Mouse (Mus musculus) cerebellum, adult 2 months (tissue): ENCODE data around the gene Gmds. TPM values are rescaled to one million over a fixed set of nuclear protein-coding genes. Genes with fewer than 3 reads are reported as not detected.

Experiments
- DNase-seq, 2 experiments: peaks; one replicate each; pipeline ENCODE4 v3.0.0; 2021
- H3K27ac ChIP-seq: fragments of 200-500 bp; 2 replicates; pipeline ENCODE4 v1.5.1; 2012; ENCODE audit warnings: low read length, control low read depth, inconsistent platforms; ENCODE audit not compliant: insufficient read depth
- H3K27me3 ChIP-seq: fragments of 200-500 bp; 2 replicates; pipeline ENCODE4 v1.6.1; 2012; ENCODE audit warnings: inconsistent platforms, mild to moderate bottlenecking, low read length, moderate library complexity; ENCODE audit not compliant: control insufficient read depth, insufficient read depth
- H3K4me1 ChIP-seq: fragments of 200-500 bp; 2 replicates; pipeline ENCODE4 v1.6.1; 2011; ENCODE audit warnings: low read length; ENCODE audit not compliant: control insufficient read depth, insufficient read depth
- H3K4me3 ChIP-seq: fragments of 200-500 bp; replicated peaks from 2 replicates; pipeline ENCODE3; 2011; ENCODE audit warnings: mild to moderate bottlenecking, low read depth, low read length, control low read depth; ENCODE audit not compliant: insufficient read depth
- CTCF ChIP-seq: fragments of 200-500 bp; IDR thresholded peaks from 2 replicates; pipeline ENCODE4 v1.5.1; 2011; ENCODE audit warnings: low read depth, mild to moderate bottlenecking, control low read depth, low read length, moderate library complexity, borderline replicate concordance; ENCODE audit not compliant: insufficient read depth
- POLR2A ChIP-seq: fragments of 200-500 bp; IDR thresholded peaks from 2 replicates; pipeline ENCODE4 v1.6.1; 2011; ENCODE audit warnings: low read length, control low read depth, borderline replicate concordance; ENCODE audit not compliant: insufficient read depth
- WGBS: fragments of 180-500 bp; shearing (Covaris S2); methylation state at CpG from one replicate; pipeline ENCODE4 v1.1.7; 2018; 5-methylcytosine and 5-hydroxymethylcytosine counted together
- polyA plus RNA-seq: library from polyadenylated mRNA; depleted of rRNA; stranded (reverse); fragments of >200 nt; gene quantifications from 2 replicates; pipeline ENCODE4 v1.2.3, GENCODE M21; 2012

Gene Gmds
- polyA plus RNA-seq, 1 experiment, result 12.3 TPM

- Histone ChIP-seq H3K4me3 (no peak overlapping the region), H3K27ac (no peak overlapping the region), H3K4me1 (no peaks in the 10 kb centered on the region; the same call in 1 of the 2 replicates), H3K27me3 (peaks cover 14% of the 10 kb centered on the region)
- 8% methylated on average over 5 of the region's 5 CpGs for WGBS
- no peak for DNase-seq
- TF ChIP-seq CTCF (no peak), POLR2A (no peak)
These were observed 536.1 kb downstream of the Gmds start for GRCm38 (mm10) chr13:31802447-31802846.

GRCm38 (mm10) chr13:31801703-31802305, 536.7 kb downstream of the Gmds start:
- no peak overlapping the region for H3K27ac ChIP-seq
- DNase-seq, result no peak
- H3K4me1 ChIP-seq, result no peaks in the 10 kb centered on the region; the same call in 1 of the 2 replicates
- peaks cover 11% of the 10 kb centered on the region for H3K27me3 ChIP-seq
- no peak overlapping the region for H3K4me3 ChIP-seq
- WGBS, result 3% methylated on average over 25 of the region's 25 CpGs
- no peak for TF ChIP-seq POLR2A
- TF ChIP-seq CTCF, result no peak

DNA sequence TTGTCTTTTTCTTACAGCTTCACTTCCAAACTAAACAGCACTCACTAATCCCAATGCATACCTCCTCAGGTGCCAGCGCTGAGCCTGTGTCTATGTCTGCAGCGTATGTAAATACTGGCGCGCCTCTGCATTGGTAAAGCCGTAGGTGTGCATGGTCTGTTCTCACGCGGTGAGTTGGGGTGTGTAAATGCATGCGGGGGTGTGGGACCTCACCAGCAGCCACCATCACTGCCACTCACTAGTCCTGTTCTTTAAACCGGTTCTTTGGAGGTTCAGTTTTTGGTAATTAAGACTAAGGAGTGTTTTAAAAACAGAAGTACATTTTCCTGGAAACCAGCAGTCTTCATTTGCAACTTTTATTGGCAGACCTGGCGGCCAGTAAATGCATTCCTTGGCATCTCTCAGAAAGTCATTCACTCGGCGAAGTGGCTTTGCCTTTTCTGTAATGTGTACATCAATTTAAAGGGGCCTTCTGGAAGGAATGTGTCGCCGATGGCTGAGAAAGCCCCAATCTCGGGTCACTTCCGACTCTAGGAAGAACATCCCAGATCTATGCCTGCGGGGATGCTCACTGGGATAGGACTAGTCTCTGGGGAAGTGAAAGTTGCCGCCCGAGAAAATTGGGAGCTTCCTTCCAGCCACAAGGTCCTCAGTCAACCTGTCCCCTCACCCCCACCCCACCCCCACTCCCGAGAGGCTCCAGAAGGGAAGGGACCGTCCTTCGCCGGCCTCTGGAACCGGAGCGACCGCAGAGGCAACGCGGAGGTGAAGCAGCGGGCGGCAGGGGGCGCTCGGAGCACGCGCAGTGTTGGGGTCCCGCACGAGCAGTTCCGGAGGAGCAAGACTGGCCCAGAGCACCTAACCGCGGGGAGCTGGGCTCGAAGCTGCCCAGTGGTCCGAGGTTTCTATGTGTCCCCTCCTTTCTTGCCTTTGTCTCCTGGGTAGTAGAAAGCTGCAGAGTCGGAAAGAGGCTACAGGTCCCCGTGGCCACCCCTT, 537.7 kb downstream of the Gmds start:
- DNase-seq, result peak; percentile 62 to 75
- no peak overlapping the region for H3K27ac ChIP-seq
- 3% methylated on average over 43 of the region's 43 CpGs for WGBS
- peak; percentile 70 for TF ChIP-seq CTCF
- TF ChIP-seq POLR2A, result no peak
- H3K27me3 ChIP-seq, result peaks cover 11% of the 10 kb centered on the region
- peak overlapping the region; percentile 23 for H3K4me3 ChIP-seq
- no peaks in the 10 kb centered on the region; the same call in 1 of the 2 replicates for H3K4me1 ChIP-seq

GRCm38 (mm10) chr13:31798075-31798474, 540.5 kb downstream of the Gmds start:
- Histone ChIP-seq H3K4me3 (no peak overlapping the region), H3K27me3 (peaks cover 9% of the 10 kb centered on the region), H3K4me1 (no peaks in the 10 kb centered on the region; the same call in 1 of the 2 replicates), H3K27ac (no peak overlapping the region)
- no peak for DNase-seq
- 36% methylated on average over 9 of the region's 9 CpGs for WGBS
- TF ChIP-seq CTCF (no peak), POLR2A (no peak)

- Histone ChIP-seq H3K4me1 (no peaks in the 10 kb centered on the region; the same call in 1 of the 2 replicates), H3K4me3 (no peak overlapping the region), H3K27ac (no peak overlapping the region), H3K27me3 (peaks cover 5% of the 10 kb centered on the region)
- WGBS, result 18% methylated on average over 10 of the region's 10 CpGs
- no peak for DNase-seq
- TF ChIP-seq CTCF, result no peak
- no peak for TF ChIP-seq POLR2A
These were observed 541.2 kb downstream of the Gmds start for GRCm38 (mm10) chr13:31797346-31797745.

GRCm38 (mm10) chr13:31793163-31793562, 545.4 kb downstream of the Gmds start:
- H3K27ac ChIP-seq, result no peak overlapping the region
- no peak for TF ChIP-seq POLR2A
- H3K4me3 ChIP-seq, result no peak overlapping the region
- DNase-seq, result no peak
- no peaks in the 10 kb centered on the region; the same call in 1 of the 2 replicates for H3K27me3 ChIP-seq
- no peaks in the 10 kb centered on the region for H3K4me1 ChIP-seq
- 67% methylated on average over 5 of the region's 5 CpGs for WGBS

- TF ChIP-seq POLR2A (no peak), CTCF (peak; percentile 84)
- 25% methylated on average over 17 of the region's 17 CpGs for WGBS
- DNase-seq, result peak in 1 of 2 experiments; percentile 44
- Histone ChIP-seq H3K27ac (no peak overlapping the region), H3K27me3 (no peaks in the 10 kb centered on the region), H3K4me3 (no peak overlapping the region), H3K4me1 (no peaks in the 10 kb centered on the region)
These were observed 545.9 kb downstream of the Gmds start for GRCm38 (mm10) chr13:31792480-31793132.

DNA sequence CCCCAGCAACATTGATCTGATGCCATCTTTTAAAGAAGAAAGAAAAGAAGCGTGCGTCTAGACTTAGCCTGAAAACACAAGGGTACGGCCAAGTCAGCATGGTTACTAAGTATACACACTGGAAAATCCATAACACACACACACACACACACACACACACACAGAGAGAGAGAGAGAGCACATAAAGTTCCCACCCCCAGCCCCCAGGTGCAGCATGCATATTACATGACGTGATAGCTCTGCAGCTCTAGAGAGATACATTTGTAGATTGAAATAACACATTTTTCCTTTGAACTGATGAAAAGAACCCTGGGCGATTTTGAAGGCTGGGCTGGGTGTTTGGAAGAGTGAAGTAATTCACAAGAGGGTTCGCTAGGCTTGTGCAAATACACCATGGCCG, 553.8 kb downstream of the Gmds start:
- no peaks in the 10 kb centered on the region for H3K4me1 ChIP-seq
- TF ChIP-seq CTCF, result no peak
- no peak for TF ChIP-seq POLR2A
- DNase-seq, result no peak
- H3K27ac ChIP-seq, result no peak overlapping the region
- H3K4me3 ChIP-seq, result no peak overlapping the region
- H3K27me3 ChIP-seq, result no peaks in the 10 kb centered on the region
- WGBS, result 75% methylated on average over 7 of the region's 7 CpGs
